Mouse (Mus musculus): ENCODE measurements around the gene Nek2. TPM values are rescaled to one million over a fixed set of nuclear protein-coding genes. Genes with fewer than 3 reads are reported as not detected.
A peak's percentile ranks its signal among the peaks of the same experiment; 100 is the strongest.

Gene Nek2
- total RNA-seq (2014; rRNA removed), result 0.46 and 2.8 TPM in 2 replicates
- polyA plus RNA-seq (2012; rRNA removed), result 0.28 and 0.45 TPM in 2 replicates

- DNase-seq (ENCODE audit: extremely low read depth, low read depth, low spot score), result peak; percentile 88
- H3K4me1 ChIP-seq (ENCODE audit: control insufficient read depth, insufficient read depth, low read length), result peaks cover 2% of the 10 kb centered on the region; the same call in 1 of the 2 replicates
- H3K27ac ChIP-seq (replicated peaks; ENCODE audit: insufficient read depth, low read depth, low read length), result peak within 1 kb of the TSS; percentile 37
- WGBS, result under 1% methylated on average over 79 of the region's 79 CpGs
- TF ChIP-seq POLR2A (IDR thresholded peaks at IDR 0.05; ENCODE audit: extremely low read depth, insufficient read depth, low read length) (no peak), CTCF (IDR thresholded peaks at IDR 0.05; ENCODE audit: low read depth, low read length) (no peak)
- H3K9ac ChIP-seq (ENCODE audit: low read depth, low read length), result peak within 1 kb of the TSS; percentile 61
- H3K79me2 ChIP-seq (ENCODE audit: control insufficient read depth, insufficient read depth, low read length), result no peaks in the 10 kb centered on the region
- no peaks in the 10 kb centered on the region for H3K27me3 ChIP-seq (ENCODE audit: control insufficient read depth, insufficient read depth, low read length)
- no peaks in the 10 kb centered on the region for H3K36me3 ChIP-seq (ENCODE audit: control insufficient read depth, insufficient read depth, low read length)
- H3K4me3 ChIP-seq (ENCODE audit: insufficient read depth, low read depth, low read length), result peak within 1 kb of the TSS; percentile 59
Measured at GRCm38 (mm10) chr1:191821326-191822091, at the start of gene Nek2. Gene Nek2 (plus strand): TSS chr1:191821444.

- no peak overlapping the region for H3K9ac ChIP-seq (ENCODE audit: low read depth, low read length)
- H3K36me3 ChIP-seq (ENCODE audit: control insufficient read depth, insufficient read depth, low read length), result peaks cover 69% of the 10 kb centered on the region
- H3K4me1 ChIP-seq (ENCODE audit: control insufficient read depth, insufficient read depth, low read length), result no peaks in the 10 kb centered on the region
- WGBS, result 55% methylated on average over 5 of the region's 5 CpGs
- H3K4me3 ChIP-seq (ENCODE audit: insufficient read depth, low read depth, low read length), result no peak overlapping the region
- no peak for DNase-seq (ENCODE audit: extremely low read depth, low read depth, low spot score)
- TF ChIP-seq CTCF (IDR thresholded peaks at IDR 0.05; ENCODE audit: low read depth, low read length), result no peak
- TF ChIP-seq POLR2A (IDR thresholded peaks at IDR 0.05; ENCODE audit: extremely low read depth, insufficient read depth, low read length), result no peak
- H3K79me2 ChIP-seq (ENCODE audit: control insufficient read depth, insufficient read depth, low read length), result no peaks in the 10 kb centered on the region
- H3K27ac ChIP-seq (replicated peaks; ENCODE audit: insufficient read depth, low read depth, low read length), result no peak overlapping the region
- H3K27me3 ChIP-seq (ENCODE audit: control insufficient read depth, insufficient read depth, low read length), result no peaks in the 10 kb centered on the region
Measured at GRCm38 (mm10) chr1:191774106-191774505, 47.1 kb upstream of the Nek2 start.

GRCm38 (mm10) chr1:191775116-191775515, 46.1 kb upstream of the Nek2 start:
- TF ChIP-seq CTCF (IDR thresholded peaks at IDR 0.05; ENCODE audit: low read depth, low read length) (no peak), POLR2A (IDR thresholded peaks at IDR 0.05; ENCODE audit: extremely low read depth, insufficient read depth, low read length) (no peak)
- no peak overlapping the region for H3K27ac ChIP-seq (replicated peaks; ENCODE audit: insufficient read depth, low read depth, low read length)
- H3K27me3 ChIP-seq (ENCODE audit: control insufficient read depth, insufficient read depth, low read length), result no peaks in the 10 kb centered on the region
- peaks cover 75% of the 10 kb centered on the region for H3K36me3 ChIP-seq (ENCODE audit: control insufficient read depth, insufficient read depth, low read length)
- WGBS, result 88% methylated on average over 8 of the region's 8 CpGs
- no peaks in the 10 kb centered on the region for H3K4me1 ChIP-seq (ENCODE audit: control insufficient read depth, insufficient read depth, low read length)
- no peak overlapping the region for H3K9ac ChIP-seq (ENCODE audit: low read depth, low read length)
- DNase-seq (ENCODE audit: extremely low read depth, low read depth, low spot score), result no peak
- no peaks in the 10 kb centered on the region for H3K79me2 ChIP-seq (ENCODE audit: control insufficient read depth, insufficient read depth, low read length)
- no peak overlapping the region for H3K4me3 ChIP-seq (ENCODE audit: insufficient read depth, low read depth, low read length)

- Histone ChIP-seq H3K9ac (ENCODE audit: low read depth, low read length) (no peak overlapping the region), H3K36me3 (ENCODE audit: control insufficient read depth, insufficient read depth, low read length) (peaks cover 61% of the 10 kb centered on the region), H3K27me3 (ENCODE audit: control insufficient read depth, insufficient read depth, low read length) (no peaks in the 10 kb centered on the region), H3K4me3 (ENCODE audit: insufficient read depth, low read depth, low read length) (no peak overlapping the region), H3K27ac (replicated peaks; ENCODE audit: insufficient read depth, low read depth, low read length) (no peak overlapping the region), H3K79me2 (ENCODE audit: control insufficient read depth, insufficient read depth, low read length) (no peaks in the 10 kb centered on the region), H3K4me1 (ENCODE audit: control insufficient read depth, insufficient read depth, low read length) (no peaks in the 10 kb centered on the region)
- WGBS, result 93% methylated on average over 8 of the region's 8 CpGs
- TF ChIP-seq POLR2A (IDR thresholded peaks at IDR 0.05; ENCODE audit: extremely low read depth, insufficient read depth, low read length), result no peak
- no peak for DNase-seq (ENCODE audit: extremely low read depth, low read depth, low spot score)
Measured at GRCm38 (mm10) chr1:191777521-191777920, 43.7 kb upstream of the Nek2 start.

GRCm38 (mm10) chr1:191780470-191780869, 40.8 kb upstream of the Nek2 start:
- no peaks in the 10 kb centered on the region for H3K79me2 ChIP-seq (ENCODE audit: control insufficient read depth, insufficient read depth, low read length)
- H3K4me1 ChIP-seq (ENCODE audit: control insufficient read depth, insufficient read depth, low read length), result no peaks in the 10 kb centered on the region
- WGBS, result 97% methylated on average over 1 of the region's 1 CpGs
- H3K36me3 ChIP-seq (ENCODE audit: control insufficient read depth, insufficient read depth, low read length), result peaks cover 46% of the 10 kb centered on the region
- H3K9ac ChIP-seq (ENCODE audit: low read depth, low read length), result no peak overlapping the region
- no peak for DNase-seq (ENCODE audit: extremely low read depth, low read depth, low spot score)
- no peaks in the 10 kb centered on the region for H3K27me3 ChIP-seq (ENCODE audit: control insufficient read depth, insufficient read depth, low read length)
- H3K4me3 ChIP-seq (ENCODE audit: insufficient read depth, low read depth, low read length), result no peak overlapping the region
- TF ChIP-seq POLR2A (IDR thresholded peaks at IDR 0.05; ENCODE audit: extremely low read depth, insufficient read depth, low read length) (no peak), CTCF (IDR thresholded peaks at IDR 0.05; ENCODE audit: low read depth, low read length) (no peak)
- no peak overlapping the region for H3K27ac ChIP-seq (replicated peaks; ENCODE audit: insufficient read depth, low read depth, low read length)

- Histone ChIP-seq H3K4me1 (ENCODE audit: control insufficient read depth, insufficient read depth, low read length) (no peaks in the 10 kb centered on the region), H3K27ac (replicated peaks; ENCODE audit: insufficient read depth, low read depth, low read length) (no peak overlapping the region), H3K9ac (ENCODE audit: low read depth, low read length) (no peak overlapping the region), H3K4me3 (ENCODE audit: insufficient read depth, low read depth, low read length) (no peak overlapping the region), H3K27me3 (ENCODE audit: control insufficient read depth, insufficient read depth, low read length) (no peaks in the 10 kb centered on the region), H3K36me3 (ENCODE audit: control insufficient read depth, insufficient read depth, low read length) (peaks cover 6% of the 10 kb centered on the region), H3K79me2 (ENCODE audit: control insufficient read depth, insufficient read depth, low read length) (no peaks in the 10 kb centered on the region)
- no peak for DNase-seq (ENCODE audit: extremely low read depth, low read depth, low spot score)
- 78% methylated on average over 11 of the region's 11 CpGs for WGBS
- TF ChIP-seq POLR2A (IDR thresholded peaks at IDR 0.05; ENCODE audit: extremely low read depth, insufficient read depth, low read length) (no peak), CTCF (IDR thresholded peaks at IDR 0.05; ENCODE audit: low read depth, low read length) (no peak)
Measured at GRCm38 (mm10) chr1:191785108-191785507, 36.1 kb upstream of the Nek2 start.
